Mouse (Mus musculus) CH12.LX (cell line): ENCODE data around the gene 1700088E04Rik. TPM values are rescaled to one million over a fixed set of nuclear protein-coding genes. Genes with fewer than 3 reads are reported as not detected.

Experiments used
- DNase-seq: peaks from one replicate; pipeline ENCODE4 v3.0.0-alpha.2; 2013; ENCODE audit errors: extremely low read depth
- H3K27ac ChIP-seq: 2 replicates; pipeline ENCODE4 v1.5.1; 2012; ENCODE audit warnings: low read depth, mild to moderate bottlenecking, control low read depth, moderate library complexity; ENCODE audit not compliant: insufficient read depth
- H3K27me3 ChIP-seq: replicated peaks from 2 replicates; pipeline ENCODE3; 2012; ENCODE audit warnings: inconsistent platforms
- H3K36me3 ChIP-seq, 2 experiments: replicated peaks in 1 of 2; 2 replicates each; pipeline versions ENCODE3 to v1.6.1; 2012; ENCODE audit warnings: inconsistent platforms in 1 of 2, low read length in 1 of 2, mild to moderate bottlenecking in 1 of 2, mixed read lengths in 1 of 2, moderate library complexity in 1 of 2; ENCODE audit not compliant: control insufficient read depth in 1 of 2, insufficient read depth in 1 of 2
- H3K4me1 ChIP-seq, 2 experiments: 2 replicates each; pipeline ENCODE4 v1.6.1; 2012; ENCODE audit warnings: inconsistent platforms in 1 of 2, moderate library complexity in 1 of 2; ENCODE audit not compliant: insufficient read depth in 2 of 2, control insufficient read depth in 1 of 2
- H3K4me2 ChIP-seq: 2 replicates; pipeline ENCODE4 v1.6.1; 2012; ENCODE audit warnings: low read depth, mild to moderate bottlenecking, control low read depth; ENCODE audit not compliant: poor library complexity, insufficient read depth, severe bottlenecking
- H3K4me3 ChIP-seq, 3 experiments: fragments of 150-350 bp in 1 of 3; sonication (generic) in 1 of 3; replicated peaks in 1 of 3; 2 replicates each; pipeline versions ENCODE3 to v1.5.1; 2011 to 2012; ENCODE audit warnings: low read depth in 2 of 3, low read length in 2 of 3, mild to moderate bottlenecking in 2 of 3, moderate library complexity in 2 of 3, control low read depth in 1 of 3, improper control_type of control experiment in 1 of 3, inconsistent platforms in 1 of 3, mixed read lengths in 1 of 3; ENCODE audit not compliant: poor library complexity in 1 of 3
- H3K79me2 ChIP-seq: replicated peaks from 2 replicates; pipeline ENCODE4 v1.6.1; 2012; ENCODE audit warnings: mild to moderate bottlenecking, moderate library complexity; ENCODE audit not compliant: control insufficient read depth, poor library complexity, insufficient read depth, severe bottlenecking; ENCODE audit errors: extremely low read depth
- H3K9ac ChIP-seq: 2 replicates; pipeline ENCODE4 v1.6.1; 2012; ENCODE audit warnings: low read depth, mild to moderate bottlenecking, control low read depth, moderate library complexity; ENCODE audit not compliant: insufficient read depth
- H3K9me3 ChIP-seq: replicated peaks from 2 replicates; pipeline ENCODE3; 2012; ENCODE audit warnings: low read length, inconsistent platforms, mixed read lengths
- BHLHE40 ChIP-seq: IDR thresholded peaks from 2 replicates; pipeline ENCODE4 v1.6.1; 2011; ENCODE audit warnings: mild to moderate bottlenecking, low read depth, low read length, improper control_type of control experiment
- CHD1 ChIP-seq: IDR thresholded peaks from 2 replicates; pipeline ENCODE4 v1.6.1; 2012; ENCODE audit warnings: low read depth, low read length, improper control_type of control experiment, inconsistent platforms
- CTCF ChIP-seq, 2 experiments: IDR thresholded peaks in 1 of 2; conservative IDR thresholded peaks in 1 of 2; 2 replicates each; pipeline ENCODE4 v1.5.1; 2011 to 2012; ENCODE audit warnings: low read depth in 2 of 2, low read length in 2 of 2, improper control_type of control experiment in 1 of 2, inconsistent platforms in 1 of 2, mild to moderate bottlenecking in 1 of 2, moderate library complexity in 1 of 2
- E2F4 ChIP-seq: IDR thresholded peaks from 2 replicates; pipeline ENCODE4 v1.6.1; 2011; ENCODE audit warnings: low read depth, low read length, improper control_type of control experiment; ENCODE audit not compliant: insufficient replicate concordance
- ELF1 ChIP-seq: IDR thresholded peaks from 2 replicates; pipeline ENCODE4 v1.6.1; 2014; ENCODE audit warnings: low read depth, mild to moderate bottlenecking, inconsistent platforms, low read length, improper control_type of control experiment
- EP300 ChIP-seq: IDR thresholded peaks from 2 replicates; pipeline ENCODE4 v1.6.1; 2011; ENCODE audit warnings: low read length, improper control_type of control experiment
- ETS1 ChIP-seq: conservative IDR thresholded peaks from 2 replicates; pipeline ENCODE4 v1.6.1; 2012; ENCODE audit warnings: low read depth, mild to moderate bottlenecking, inconsistent platforms, low read length, improper control_type of control experiment, moderate library complexity
- GABPA ChIP-seq: IDR thresholded peaks from 2 replicates; pipeline ENCODE4 v1.6.1; 2012; ENCODE audit warnings: low read depth, low read length, improper control_type of control experiment, inconsistent platforms; ENCODE audit not compliant: insufficient replicate concordance
- IRF4 ChIP-seq: IDR thresholded peaks from 2 replicates; pipeline ENCODE4 v1.6.1; 2014; ENCODE audit warnings: low read depth, mild to moderate bottlenecking, inconsistent platforms, low read length, improper control_type of control experiment
- JUND ChIP-seq: conservative IDR thresholded peaks from 2 replicates; pipeline ENCODE4 v1.6.1; 2011; ENCODE audit warnings: low read depth, low read length, improper control_type of control experiment
- KAT2A ChIP-seq: IDR thresholded peaks from 2 replicates; pipeline ENCODE4 v1.6.1; 2012; ENCODE audit warnings: low read length, improper control_type of control experiment, inconsistent platforms; ENCODE audit not compliant: insufficient replicate concordance
- MAFK ChIP-seq: IDR thresholded peaks from 2 replicates; pipeline ENCODE4 v1.6.1; 2011; ENCODE audit warnings: low read length, improper control_type of control experiment; ENCODE audit not compliant: insufficient replicate concordance
- MAX ChIP-seq: IDR thresholded peaks from 2 replicates; pipeline ENCODE4 v1.6.1; 2011; ENCODE audit warnings: low read length, improper control_type of control experiment
- MAZ ChIP-seq: IDR thresholded peaks from 2 replicates; pipeline ENCODE4 v1.6.1; 2012; ENCODE audit warnings: low read depth, mild to moderate bottlenecking, inconsistent platforms, low read length, improper control_type of control experiment, moderate library complexity
- MEF2A ChIP-seq: IDR thresholded peaks from 2 replicates; pipeline ENCODE4 v1.6.1; 2014; ENCODE audit warnings: low read depth, mild to moderate bottlenecking, inconsistent platforms, low read length, improper control_type of control experiment, borderline replicate concordance
- MYC ChIP-seq: IDR thresholded peaks from 2 replicates; pipeline ENCODE4 v1.6.1; 2011; ENCODE audit warnings: low read depth, mild to moderate bottlenecking, improper control_type of control experiment, low read length
- NELFE ChIP-seq: IDR thresholded peaks from 2 replicates; pipeline ENCODE4 v1.6.1; 2011; ENCODE audit warnings: low read depth, low read length, improper control_type of control experiment
- NRF1 ChIP-seq: IDR thresholded peaks from 2 replicates; pipeline ENCODE4 v1.6.1; 2014; ENCODE audit warnings: low read depth, mild to moderate bottlenecking, inconsistent platforms, low read length, improper control_type of control experiment, moderate library complexity
- POLR2A ChIP-seq: IDR thresholded peaks from 2 replicates; pipeline ENCODE4 v1.6.1; 2011; ENCODE audit warnings: low read depth, mild to moderate bottlenecking, improper control_type of control experiment, low read length
- POLR2AphosphoS2 ChIP-seq: IDR thresholded peaks from 2 replicates; pipeline ENCODE4 v1.6.1; 2011; ENCODE audit warnings: low read depth, low read length, improper control_type of control experiment
- RAD21 ChIP-seq: IDR thresholded peaks from 2 replicates; pipeline ENCODE4 v1.6.1; 2011; ENCODE audit warnings: low read depth, mild to moderate bottlenecking, low read length, improper control_type of control experiment, moderate library complexity
- RCOR1 ChIP-seq: conservative IDR thresholded peaks from 2 replicates; pipeline ENCODE4 v1.6.1; 2012; ENCODE audit warnings: low read depth, mild to moderate bottlenecking, inconsistent platforms, low read length, improper control_type of control experiment
- SIN3A ChIP-seq: IDR thresholded peaks from 2 replicates; pipeline ENCODE4 v1.6.1; 2012; ENCODE audit warnings: low read length, improper control_type of control experiment, inconsistent platforms
- SMC3 ChIP-seq: IDR thresholded peaks from 2 replicates; pipeline ENCODE4 v1.6.1; 2011; ENCODE audit warnings: low read depth, low read length, improper control_type of control experiment
- TBP ChIP-seq: conservative IDR thresholded peaks from 2 replicates; pipeline ENCODE4 v1.6.1; 2011; ENCODE audit warnings: low read depth, low read length, improper control_type of control experiment
- TCF12 ChIP-seq: IDR thresholded peaks from 2 replicates; pipeline ENCODE4 v1.6.1; 2014; ENCODE audit warnings: low read depth, mild to moderate bottlenecking, inconsistent platforms, low read length, improper control_type of control experiment
- UBTF ChIP-seq: IDR thresholded peaks from 2 replicates; pipeline ENCODE4 v1.6.1; 2012; ENCODE audit warnings: low read depth, mild to moderate bottlenecking, inconsistent platforms, low read length, improper control_type of control experiment, moderate library complexity
- USF1 ChIP-seq: IDR thresholded peaks from 2 replicates; pipeline ENCODE4 v1.6.1; 2014; ENCODE audit warnings: low read depth, mild to moderate bottlenecking, inconsistent platforms, low read length, improper control_type of control experiment
- USF2 ChIP-seq: conservative IDR thresholded peaks from 2 replicates; pipeline ENCODE4 v1.6.1; 2011; ENCODE audit warnings: low read depth, low read length, improper control_type of control experiment
- ZMIZ1 ChIP-seq: IDR thresholded peaks from 2 replicates; pipeline ENCODE4 v1.6.1; 2012; ENCODE audit warnings: low read depth, mild to moderate bottlenecking, inconsistent platforms, low read length, improper control_type of control experiment
- ZNF384 ChIP-seq: IDR thresholded peaks from 2 replicates; pipeline ENCODE4 v1.6.1; 2012; ENCODE audit warnings: low read depth, low read length, improper control_type of control experiment, inconsistent platforms
- dilution Hi-C: fragments of 300-500 bp; cut with MboI; formaldehyde crosslinking; loops from 2 replicates; pipeline ENCODE4 v1.14.3; 2020; ENCODE audit warnings: low sequenced_read_pairs; ENCODE audit not compliant: extremely low pct_unique_long_range_greater_than_20kb, extremely low pct_ligation_motif_present
- in situ Hi-C: fragments of 300-500 bp; cut with MboI; formaldehyde crosslinking; loops from 3 replicates; pipeline ENCODE4 v1.14.3; 2019; ENCODE audit warnings: low sequenced_read_pairs, low pct_ligation_motif_present, low pct_unique_long_range_greater_than_20kb, mixed read lengths
- polyA plus RNA-seq: library from polyadenylated mRNA; unstranded; fragments of >175 nt; gene quantifications from 2 replicates; pipeline ENCODE4 v1.2.1, GENCODE M21; 2012; ENCODE audit warnings: low read depth; ENCODE audit not compliant: insufficient read length
- total RNA-seq, 2 experiments: library from RNA; depleted of rRNA; stranded (reverse); fragments of 300-350 nt in 1 of 2; fragments of >200 nt in 1 of 2; gene quantifications; 2 replicates each; pipeline ENCODE4 v1.2.3; 2012 to 2014

The 1700088E04Rik gene
- total and polyA plus RNA-seq, 3 experiments, result 1.0 to 4.2 (median 2.1) TPM

GRCm38 (mm10) chr15:79108421-79109320, 32.4 kb downstream of the 1700088E04Rik start, which contains the start of gene Micall1:
Micall1 (plus strand) TSS chr15:79108898.
- Histone ChIP-seq H3K27ac (peak within 1 kb of the TSS; percentile 18; the same call in 1 of the 2 replicates), H3K9ac (peak within 1 kb of the TSS; percentile 77), H3K4me3 (peak within 1 kb of the TSS; percentile 86 to 88 (median 87)), H3K36me3 (peaks cover 5 to 24% of the 10 kb centered on the region in 2 experiments), H3K9me3 (no peaks in the 10 kb centered on the region), H3K79me2 (peaks cover 13% of the 10 kb centered on the region; the same call in 1 of the 2 replicates), H3K4me2 (peak within 1 kb of the TSS; percentile 96), H3K4me1 (peaks cover 9 to 26% of the 10 kb centered on the region in 2 experiments), H3K27me3 (no peaks in the 10 kb centered on the region)
- dilution Hi-C loops (no loop called here), in situ Hi-C loops (no loop called here)
- DNase-seq, result peak; percentile 40
- no peak for TF ChIP-seq CHD1
- TF ChIP-seq SMC3, result no peak
- TF ChIP-seq USF2, result no peak
- no peak for TF ChIP-seq ZNF384
- TF ChIP-seq NRF1, result no peak
- no peak for TF ChIP-seq CTCF (conservative IDR thresholded peaks at IDR 0.05 in 1 of 2, IDR thresholded peaks at IDR 0.05 in 1 of 2; ENCODE audit: low read depth in 2 of 2, low read length in 2 of 2)
- no peak for TF ChIP-seq E2F4
- no peak for TF ChIP-seq RAD21
- TF ChIP-seq TBP, result no peak
- no peak for TF ChIP-seq RCOR1
- no peak for TF ChIP-seq MAFK
- peak; percentile 87 for TF ChIP-seq UBTF
- TF ChIP-seq MEF2A, result no peak
- 0 out of 2 replicates have a peak, but pooled peaks have one; percentile 14 for TF ChIP-seq SIN3A
- no peak for TF ChIP-seq EP300
- no peak for TF ChIP-seq BHLHE40
- TF ChIP-seq TCF12, result peak; percentile 61
- TF ChIP-seq ETS1, result no peak
- TF ChIP-seq ELF1, result peak; percentile 52; the same call in 1 of the 2 replicates
- no peak for TF ChIP-seq KAT2A
- peak; percentile 56 for TF ChIP-seq POLR2A
- TF ChIP-seq MAX, result no peak
- no peak for TF ChIP-seq ZMIZ1
- TF ChIP-seq MYC, result no peak
- TF ChIP-seq NELFE, result peak; percentile 50
- TF ChIP-seq IRF4, result no peak
- TF ChIP-seq MAZ, result peak; percentile 49; the same call in 1 of the 2 replicates
- 0 out of 2 replicates have a peak, but pooled peaks have one; percentile 39 for TF ChIP-seq POLR2AphosphoS2
- no peak for TF ChIP-seq JUND
- TF ChIP-seq USF1, result no peak
- no peak for TF ChIP-seq GABPA
